Mouse (Mus musculus) kidney, postnatal 14 days (tissue): ENCODE measurements at regions not wholly inside any gene's neighbourhood (a gene's known extent, or its start where the extent isn't known, plus 50 kb on each side); places are given as distances from the start of the nearest gene placed in this dataset.

Experiments used
- DNase-seq: peaks from one replicate; pipeline ENCODE4 v3.0.0; 2022; ENCODE audit warnings: mixed read lengths

- peak; percentile 49 for DNase-seq
Measured at GRCm38 (mm10) chr8:10760851-10761693, 247.2 kb downstream of the Irs2 start.

- DNase-seq = no peak
Measured at GRCm38 (mm10) chr8:10760231-10760630, 248.0 kb downstream of the Irs2 start.

GRCm38 (mm10) chr8:10758151-10758550, 250.1 kb downstream of the Irs2 start:
- no peak for DNase-seq

- DNase-seq = no peak
Measured at GRCm38 (mm10) chr8:10754986-10755308, 253.3 kb downstream of the Irs2 start.

- DNase-seq = no peak
Measured at GRCm38 (mm10) chr8:10754232-10754985, 253.8 kb downstream of the Irs2 start.

GRCm38 (mm10) chr8:10753056-10753455, 255.2 kb downstream of the Irs2 start:
- no peak for DNase-seq

- DNase-seq = no peak
Measured at GRCm38 (mm10) chr8:10747150-10747549, 261.1 kb downstream of the Irs2 start.

- no peak for DNase-seq
Measured at GRCm38 (mm10) chr8:10743241-10743640, 265.0 kb downstream of the Irs2 start.

- no peak for DNase-seq
Measured at GRCm38 (mm10) chr8:10740837-10741236, 267.4 kb downstream of the Irs2 start.

GRCm38 (mm10) chr8:10738486-10739081, 269.7 kb downstream of the Irs2 start:
- DNase-seq = no peak

GRCm38 (mm10) chr8:10734746-10735145, 273.5 kb downstream of the Irs2 start:
- DNase-seq = no peak

- no peak for DNase-seq
Measured at GRCm38 (mm10) chr8:10723332-10723731, 284.9 kb downstream of the Irs2 start.

GRCm38 (mm10) chr8:10722742-10723141, 285.5 kb downstream of the Irs2 start:
- DNase-seq = no peak

- no peak for DNase-seq
Measured at GRCm38 (mm10) chr8:10722342-10722741, 285.9 kb downstream of the Irs2 start.

- no peak for DNase-seq
Measured at GRCm38 (mm10) chr8:10721146-10721862, 287.0 kb downstream of the Irs2 start.

- no peak for DNase-seq
Measured at GRCm38 (mm10) chr8:10720398-10720797, 287.9 kb downstream of the Irs2 start.

GRCm38 (mm10) chr8:10719411-10719810, 288.8 kb downstream of the Irs2 start:
- DNase-seq = no peak

GRCm38 (mm10) chr8:10717297-10717696, 291.0 kb downstream of the Irs2 start:
- no peak for DNase-seq

GRCm38 (mm10) chr8:10716161-10716560, 292.1 kb downstream of the Irs2 start:
- DNase-seq = peak; percentile 45

- no peak for DNase-seq
Measured at GRCm38 (mm10) chr8:10713515-10714042, 294.7 kb downstream of the Irs2 start.

- no peak for DNase-seq
Measured at GRCm38 (mm10) chr8:10712118-10712689, 296.1 kb downstream of the Irs2 start.

GRCm38 (mm10) chr8:10711474-10711873, 296.8 kb downstream of the Irs2 start:
- no peak for DNase-seq
